Mouse (Mus musculus) hindbrain, embryonic 15.5 days (tissue): ENCODE measurements around the gene Zmiz1. TPM values are rescaled to one million over a fixed set of nuclear protein-coding genes. Genes with fewer than 3 reads are reported as not detected.

Experiments
- ATAC-seq: fragments of 200-750 bp; cut with Nextera tagmentation; 2 replicates; pipeline ENCODE4 v1.8.0; 2017; ENCODE audit warnings: low read depth, moderate number of reproducible peaks, moderate TSS enrichment; ENCODE audit not compliant: low FRiP score
- H3K27ac ChIP-seq: fragments of 300-500 bp; sonication (generic); replicated peaks from 2 replicates; pipeline ENCODE4 v1.5.1; 2015; ENCODE audit warnings: mild to moderate bottlenecking, inconsistent platforms
- H3K27me3 ChIP-seq: fragments of 300-500 bp; sonication (generic); 2 replicates; pipeline ENCODE4 v1.6.1; 2015; ENCODE audit warnings: control low read depth, inconsistent platforms
- H3K36me3 ChIP-seq: fragments of 300-500 bp; sonication (generic); 2 replicates; pipeline ENCODE4 v1.6.1; 2015; ENCODE audit warnings: control low read depth, inconsistent platforms
- H3K4me1 ChIP-seq: fragments of 300-500 bp; sonication (generic); replicated peaks from 2 replicates; pipeline ENCODE4 v1.6.1; 2015; ENCODE audit warnings: control low read depth, inconsistent platforms
- H3K4me2 ChIP-seq: fragments of 300-500 bp; sonication (generic); 2 replicates; pipeline ENCODE4 v1.6.1; 2015; ENCODE audit warnings: moderate library complexity, mild to moderate bottlenecking, inconsistent platforms
- H3K4me3 ChIP-seq: fragments of 300-500 bp; sonication (generic); 2 replicates; pipeline ENCODE4 v1.5.1; 2015; ENCODE audit warnings: mild to moderate bottlenecking, inconsistent platforms
- H3K9ac ChIP-seq: fragments of 300-500 bp; sonication (generic); 2 replicates; pipeline ENCODE4 v1.6.1; 2015; ENCODE audit warnings: inconsistent platforms
- H3K9me3 ChIP-seq: fragments of 300-500 bp; sonication (generic); 2 replicates; pipeline ENCODE4 v1.6.1; 2016; ENCODE audit warnings: control low read depth, inconsistent platforms
- WGBS: fragments of 180-500 bp; shearing (Covaris S2); methylation state at CpG from one replicate; pipeline ENCODE4 v1.1.7; 2015; 5-methylcytosine and 5-hydroxymethylcytosine counted together
- polyA plus RNA-seq: library from polyadenylated mRNA; unstranded; fragments of >200 nt; fragmentation: Nextera tagmentation; extraction: Ambion mirVana; gene quantifications from 2 replicates; pipeline ENCODE4 v1.2.1, GENCODE M21; 2015

The Zmiz1 gene
- polyA plus RNA-seq, 1 experiment from 2014 or later: 70.9 TPM

- peak; percentile 13; the same call in 1 of the 2 replicates for ATAC-seq
- peak overlapping the region; percentile 72 for H3K27ac ChIP-seq
- no peaks in the 10 kb centered on the region for H3K9me3 ChIP-seq
- no peak overlapping the region for H3K4me3 ChIP-seq
- peaks cover 55% of the 10 kb centered on the region for H3K36me3 ChIP-seq
- peaks cover 26% of the 10 kb centered on the region for H3K4me1 ChIP-seq
- H3K27me3 ChIP-seq: no peaks in the 10 kb centered on the region
- H3K9ac ChIP-seq: no peak overlapping the region
- H3K4me2 ChIP-seq: no peak overlapping the region
- 43% methylated on average over 7 of the region's 7 CpGs for WGBS
Observed at GRCm38 (mm10) chr14:25664310-25664695, 205.3 kb downstream of the Zmiz1 start.

GRCm38 (mm10) chr14:25665314-25665970, 206.5 kb downstream of the Zmiz1 start:
- Histone ChIP-seq H3K4me1 (peaks cover 24% of the 10 kb centered on the region), H3K9me3 (no peaks in the 10 kb centered on the region), H3K4me3 (no peak overlapping the region), H3K27me3 (no peaks in the 10 kb centered on the region), H3K4me2 (no peak overlapping the region), H3K27ac (peak overlapping the region; percentile 46), H3K36me3 (peaks cover 45% of the 10 kb centered on the region), H3K9ac (no peak overlapping the region)
- WGBS: 63% methylated on average over 19 of the region's 19 CpGs
- ATAC-seq: peak; percentile 10; the same call in 1 of the 2 replicates

- Histone ChIP-seq H3K4me3 (no peak overlapping the region), H3K4me1 (peaks cover 21% of the 10 kb centered on the region), H3K36me3 (peaks cover 31% of the 10 kb centered on the region), H3K4me2 (no peak overlapping the region), H3K27me3 (no peaks in the 10 kb centered on the region), H3K9ac (no peak overlapping the region), H3K9me3 (no peaks in the 10 kb centered on the region), H3K27ac (no peak overlapping the region)
- 90% methylated on average over 2 of the region's 2 CpGs for WGBS
- no peak for ATAC-seq
Observed at GRCm38 (mm10) chr14:25666668-25667376, 207.8 kb downstream of the Zmiz1 start.

GRCm38 (mm10) chr14:25667587-25667986, 208.6 kb downstream of the Zmiz1 start:
- H3K4me1 ChIP-seq: peaks cover 21% of the 10 kb centered on the region
- peaks cover 24% of the 10 kb centered on the region for H3K36me3 ChIP-seq
- no peak overlapping the region for H3K4me2 ChIP-seq
- no peak overlapping the region for H3K27ac ChIP-seq
- 79% methylated on average over 3 of the region's 3 CpGs for WGBS
- no peaks in the 10 kb centered on the region for H3K9me3 ChIP-seq
- ATAC-seq: no peak
- no peak overlapping the region for H3K4me3 ChIP-seq
- H3K27me3 ChIP-seq: no peaks in the 10 kb centered on the region
- H3K9ac ChIP-seq: no peak overlapping the region

GRCm38 (mm10) chr14:25679625-25680024, 220.6 kb downstream of the Zmiz1 start:
- WGBS: 81% methylated on average over 7 of the region's 7 CpGs

GRCm38 (mm10) chr14:25682020-25682419, 223.0 kb downstream of the Zmiz1 start:
- Histone ChIP-seq H3K27me3 (no peaks in the 10 kb centered on the region), H3K9ac (no peak overlapping the region), H3K36me3 (no peaks in the 10 kb centered on the region), H3K9me3 (no peaks in the 10 kb centered on the region), H3K4me3 (no peak overlapping the region), H3K27ac (no peak overlapping the region), H3K4me2 (no peak overlapping the region), H3K4me1 (no peaks in the 10 kb centered on the region)
- WGBS: 83% methylated on average over 6 of the region's 6 CpGs
- ATAC-seq: no peak

More at GRCm38 (mm10) chr14:25679625-25680024, 220.6 kb downstream of the Zmiz1 start:
- Histone ChIP-seq H3K27ac (no peak overlapping the region), H3K4me2 (no peak overlapping the region), H3K27me3 (no peaks in the 10 kb centered on the region), H3K4me1 (no peaks in the 10 kb centered on the region), H3K9ac (no peak overlapping the region), H3K36me3 (no peaks in the 10 kb centered on the region), H3K9me3 (no peaks in the 10 kb centered on the region), H3K4me3 (no peak overlapping the region)
- ATAC-seq: no peak

- Histone ChIP-seq H3K4me3 (no peak overlapping the region), H3K4me1 (no peaks in the 10 kb centered on the region), H3K36me3 (no peaks in the 10 kb centered on the region), H3K27me3 (no peaks in the 10 kb centered on the region), H3K9ac (no peak overlapping the region), H3K9me3 (no peaks in the 10 kb centered on the region), H3K27ac (no peak overlapping the region), H3K4me2 (no peak overlapping the region)
- 85% methylated on average over 7 of the region's 7 CpGs for WGBS
- no peak for ATAC-seq
Observed at GRCm38 (mm10) chr14:25686216-25686945, 227.4 kb downstream of the Zmiz1 start.

- no peak overlapping the region for H3K4me2 ChIP-seq
- no peaks in the 10 kb centered on the region for H3K9me3 ChIP-seq
- 90% methylated on average over 10 of the region's 10 CpGs for WGBS
- ATAC-seq: no peak
- H3K4me3 ChIP-seq: no peak overlapping the region
- H3K4me1 ChIP-seq: no peaks in the 10 kb centered on the region
- H3K27me3 ChIP-seq: no peaks in the 10 kb centered on the region
- H3K9ac ChIP-seq: no peak overlapping the region
- H3K27ac ChIP-seq: no peak overlapping the region
- no peaks in the 10 kb centered on the region for H3K36me3 ChIP-seq
Observed at GRCm38 (mm10) chr14:25686983-25687901, 228.3 kb downstream of the Zmiz1 start.

- Histone ChIP-seq H3K4me1 (peaks cover 25% of the 10 kb centered on the region), H3K9ac (no peak overlapping the region), H3K9me3 (no peaks in the 10 kb centered on the region), H3K27ac (peak overlapping the region; percentile 65), H3K4me3 (peak overlapping the region; percentile 88), H3K27me3 (no peaks in the 10 kb centered on the region), H3K4me2 (peak overlapping the region; percentile 94), H3K36me3 (peaks cover 7% of the 10 kb centered on the region)
- peak; percentile 16; the same call in 1 of the 2 replicates for ATAC-seq
- 64% methylated on average over 6 of the region's 6 CpGs for WGBS
Observed at GRCm38 (mm10) chr14:25693271-25693887, 234.4 kb downstream of the Zmiz1 start.

GRCm38 (mm10) chr14:25693888-25694568, 235.0 kb downstream of the Zmiz1 start, which contains the start of gene Ppif:
Gene Ppif, plus strand, starts transcription at chr14:25694154.
- Histone ChIP-seq H3K27ac (peak within 1 kb of the TSS; percentile 65), H3K4me1 (peaks cover 25% of the 10 kb centered on the region), H3K9me3 (no peaks in the 10 kb centered on the region), H3K27me3 (no peaks in the 10 kb centered on the region), H3K9ac (peak within 1 kb of the TSS; percentile 81), H3K4me3 (peak within 1 kb of the TSS; percentile 88), H3K36me3 (peaks cover 14% of the 10 kb centered on the region), H3K4me2 (peak within 1 kb of the TSS; percentile 94)
- peak; percentile 93 for ATAC-seq
- WGBS: under 1% methylated on average over 68 of the region's 70 CpGs
